Mouse (Mus musculus) liver, embryonic 14.5 days (tissue): ENCODE measurements around the gene Snapc1.

ENCODE experiments used
- CTCF ChIP-seq: IDR thresholded peaks from 2 replicates; pipeline ENCODE4 v1.5.1; 2016; ENCODE audit warnings: antibody characterized with exemption, low read depth, control low read depth
- EP300 ChIP-seq: IDR thresholded peaks from 2 replicates; pipeline ENCODE4 v1.6.1; 2016; ENCODE audit warnings: antibody characterized with exemption, low read depth

DNA sequence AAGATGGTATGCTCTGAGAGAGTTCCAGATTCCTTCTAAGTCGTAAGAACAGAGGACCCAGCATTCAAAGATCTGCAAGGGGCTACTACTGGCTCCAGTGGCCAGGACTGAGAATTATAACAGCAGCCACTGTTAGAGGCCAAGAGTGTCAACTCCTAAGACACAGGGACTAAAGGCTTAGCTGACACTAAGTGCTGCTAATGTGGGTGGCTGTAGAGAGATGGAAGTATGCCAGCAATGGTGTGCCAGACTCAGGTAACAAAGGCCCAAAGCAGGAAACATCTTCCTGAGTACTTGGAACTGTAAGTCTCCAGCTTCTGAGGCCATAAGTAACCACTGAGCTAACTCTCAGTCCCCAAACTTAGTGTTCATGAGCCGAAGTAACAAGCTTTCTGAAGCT lies 5.5 kb upstream of the Snapc1 start:
- TF ChIP-seq CTCF (no peak), EP300 (no peak)
